Mouse (Mus musculus): ENCODE results near the gene Inpp5d.

Inpp5d gene

DNA sequence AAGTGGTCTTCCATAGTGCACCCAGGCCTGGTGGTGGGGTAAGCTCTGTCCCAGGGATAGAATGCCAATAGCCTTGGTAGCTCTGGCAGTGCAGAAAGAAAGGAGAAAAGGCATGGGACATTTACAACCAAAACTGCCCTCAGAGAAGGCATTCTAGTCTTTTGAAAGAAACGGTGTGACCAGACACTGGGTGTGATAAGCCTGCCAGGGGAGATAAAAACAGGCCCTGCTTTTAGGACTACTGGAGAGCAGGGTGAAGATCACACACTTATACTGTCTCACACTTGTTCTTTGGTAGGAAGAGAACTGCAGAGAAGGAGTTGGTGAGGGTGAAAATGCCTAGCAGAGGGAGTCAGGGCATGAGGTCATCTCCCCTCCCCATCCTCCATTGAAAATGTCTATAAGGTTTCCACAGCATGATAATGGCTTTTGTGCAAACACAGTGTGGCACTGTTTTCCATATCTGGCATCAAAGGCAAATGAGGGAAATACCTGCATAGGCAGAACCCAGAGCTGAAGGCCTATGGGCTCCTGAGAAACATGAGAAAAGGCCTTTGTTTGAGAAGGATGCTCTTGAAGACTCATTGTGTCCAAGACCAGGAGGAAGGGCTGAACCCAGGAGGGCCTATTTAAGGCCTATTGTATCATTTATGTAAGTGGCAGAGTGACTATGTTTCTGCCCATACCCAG, 4.0 kb downstream of the Inpp5d start:
- in situ Hi-C loops (cut with MboI; ENCODE audit: low sequenced_read_pairs): no loop called here

DNA sequence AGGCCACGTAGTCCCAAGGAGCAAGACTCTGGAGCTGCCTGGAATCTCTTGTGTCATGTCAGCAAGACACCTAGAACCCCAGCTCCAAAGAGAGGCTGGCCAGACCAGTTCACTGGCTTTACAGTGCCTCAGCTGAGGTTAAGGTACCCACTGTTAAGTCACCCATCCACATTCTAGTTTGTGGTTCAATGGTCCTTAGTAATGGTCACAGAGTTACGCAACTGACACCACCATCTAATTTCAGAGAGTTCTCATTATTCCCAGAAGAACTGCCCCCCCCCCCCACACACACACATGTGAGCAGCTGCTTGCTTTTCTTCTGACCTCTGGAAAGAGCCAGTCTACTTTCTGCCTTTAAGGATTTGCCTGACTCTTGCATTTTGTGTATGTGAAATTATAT, 4.7 kb downstream of the Inpp5d start:
- in situ Hi-C loops (cut with MboI; ENCODE audit: low sequenced_read_pairs): no loop called here

DNA sequence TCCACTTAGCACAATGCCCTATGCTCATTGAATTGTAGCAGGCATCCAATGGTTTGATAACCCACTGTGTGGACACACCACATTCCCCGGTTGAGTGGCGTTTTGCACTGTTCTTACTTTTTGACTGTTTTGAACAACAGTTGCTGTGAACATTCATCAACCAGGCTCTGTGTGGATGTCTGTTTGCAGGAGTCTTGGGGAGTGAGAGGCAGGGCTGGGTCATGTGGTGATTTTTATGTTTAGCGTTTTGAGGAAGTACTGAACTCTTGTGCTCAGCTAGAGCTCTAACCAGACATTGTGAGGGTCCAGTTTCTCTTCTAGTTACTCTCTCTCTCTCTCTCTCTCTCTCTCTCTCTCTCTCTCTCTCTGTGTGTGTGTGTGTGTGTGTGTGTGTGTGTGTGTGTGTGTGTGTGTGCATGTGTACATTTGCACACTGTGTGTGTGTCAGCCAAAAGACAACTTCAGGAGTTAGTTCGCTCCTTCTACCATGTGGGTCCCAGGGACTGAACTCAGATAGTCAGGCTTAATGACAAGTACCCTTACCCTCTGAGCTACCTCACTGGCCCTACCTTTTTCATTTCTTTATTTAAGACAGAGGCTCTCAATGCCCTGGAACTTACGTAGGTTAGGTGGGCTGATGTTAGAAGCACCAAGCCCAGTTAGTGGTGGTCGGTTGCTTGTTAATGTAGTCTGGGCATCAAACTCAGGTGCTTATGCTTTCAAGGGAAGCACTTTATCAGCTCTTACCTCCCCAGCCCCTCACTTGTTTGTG, 5.3 kb downstream of the Inpp5d start:
- in situ Hi-C loops (cut with MboI; ENCODE audit: low sequenced_read_pairs): no loop called here

DNA sequence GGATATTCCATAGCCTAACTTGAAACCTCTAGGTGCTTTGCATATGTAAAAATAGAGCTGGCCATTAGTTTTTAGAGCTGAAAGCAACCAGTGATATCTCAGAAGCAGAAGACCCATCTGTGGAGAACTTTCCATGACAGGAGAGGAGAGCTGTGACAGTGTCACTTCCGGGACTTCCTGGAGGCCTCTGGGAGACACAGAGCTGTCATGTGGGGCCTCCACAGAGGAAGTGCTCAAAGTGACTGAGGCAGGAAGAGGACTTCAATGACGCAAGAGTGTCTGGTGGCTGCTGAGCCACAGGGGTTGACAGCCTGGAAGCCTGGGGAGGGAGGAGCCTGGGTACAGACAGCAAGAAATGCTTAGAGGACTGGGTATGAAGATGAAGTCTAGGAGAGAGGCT, 6.2 kb downstream of the Inpp5d start:
- in situ Hi-C loops (cut with MboI; ENCODE audit: low sequenced_read_pairs): no loop called here

DNA sequence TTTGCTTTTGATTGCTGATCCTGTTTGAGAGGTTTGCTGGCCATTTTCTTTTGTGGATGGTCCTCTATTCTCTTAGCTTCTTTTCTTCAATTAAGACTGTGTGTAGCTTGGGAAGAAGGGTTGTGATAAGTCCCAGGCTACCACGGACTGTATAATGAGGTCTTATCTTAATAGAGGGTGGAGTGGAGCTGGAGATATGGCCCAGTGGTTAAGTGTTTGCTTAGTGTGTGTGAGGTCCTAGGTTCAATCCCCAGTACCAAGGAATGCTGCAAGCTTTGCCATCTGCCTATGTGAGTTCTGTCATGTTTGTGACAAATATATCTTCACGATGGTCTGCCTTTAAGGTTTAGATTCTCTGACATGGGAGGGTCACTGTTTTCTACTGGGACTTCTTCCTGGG, 8.0 kb downstream of the Inpp5d start:
- in situ Hi-C loops (cut with MboI; ENCODE audit: low sequenced_read_pairs): no loop called here

DNA sequence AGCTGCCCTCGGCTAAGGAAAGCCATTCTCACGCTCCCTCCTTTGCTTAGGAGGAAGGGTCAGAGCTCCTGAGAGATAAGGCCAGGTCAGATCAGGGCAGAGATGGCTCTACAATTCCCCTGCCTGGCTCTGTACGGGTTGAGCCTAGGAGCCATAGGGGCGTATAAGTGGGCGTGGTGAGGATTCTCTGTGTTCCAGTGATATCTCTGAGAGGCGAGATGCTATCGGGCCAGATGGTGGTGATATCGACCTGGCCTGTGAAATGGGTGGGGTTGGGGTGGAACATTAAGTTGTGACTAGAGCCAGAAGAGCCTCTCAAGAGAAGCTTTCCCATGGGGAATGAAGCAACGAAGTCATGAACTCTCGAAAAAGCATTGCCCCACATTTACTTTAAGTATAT, 11.5 kb downstream of the Inpp5d start:
- in situ Hi-C loops (cut with MboI; ENCODE audit: low sequenced_read_pairs): no loop called here

DNA sequence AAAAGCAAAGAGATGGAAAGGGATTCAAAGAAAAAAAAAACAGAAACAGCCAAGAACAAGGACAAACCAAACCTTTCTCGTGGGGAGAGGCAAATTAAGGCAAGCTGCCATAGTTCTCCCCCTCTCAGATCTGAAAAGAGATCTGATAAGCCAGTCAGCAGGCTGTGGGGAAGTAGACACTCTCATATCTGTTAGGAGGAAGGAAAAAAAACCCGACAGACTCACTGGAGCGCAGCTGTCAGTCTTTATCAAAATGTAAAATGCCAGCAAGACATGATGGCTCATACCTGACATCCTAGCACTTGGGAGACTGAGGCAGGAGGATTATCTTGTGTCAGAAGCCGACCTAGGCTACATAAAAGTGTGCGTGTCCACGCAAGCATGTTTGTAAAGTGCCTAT, 12.1 kb downstream of the Inpp5d start:
- in situ Hi-C loops (cut with MboI; ENCODE audit: low sequenced_read_pairs): no loop called here

DNA sequence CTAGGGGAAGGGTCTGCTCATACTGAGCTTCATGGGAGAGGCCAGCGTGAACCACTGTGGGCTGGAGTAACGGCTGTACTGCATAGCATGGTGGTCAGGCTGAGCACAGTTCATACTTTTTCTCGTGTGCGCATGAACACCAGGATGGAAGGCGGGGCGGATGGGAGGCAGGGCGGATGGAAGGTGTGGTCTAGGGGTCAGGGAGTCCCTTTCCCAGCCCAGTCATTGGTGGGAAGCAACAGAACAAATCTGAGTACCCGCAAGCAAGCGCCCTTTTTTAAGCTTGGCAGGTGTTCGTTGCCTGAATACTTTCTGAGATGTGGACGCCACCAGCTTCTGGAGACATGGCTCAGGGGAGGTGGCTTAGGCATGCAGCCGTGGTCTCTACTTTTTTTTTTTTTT, 16.6 kb downstream of the Inpp5d start:
- in situ Hi-C loops (cut with MboI; ENCODE audit: low sequenced_read_pairs): no loop called here

DNA sequence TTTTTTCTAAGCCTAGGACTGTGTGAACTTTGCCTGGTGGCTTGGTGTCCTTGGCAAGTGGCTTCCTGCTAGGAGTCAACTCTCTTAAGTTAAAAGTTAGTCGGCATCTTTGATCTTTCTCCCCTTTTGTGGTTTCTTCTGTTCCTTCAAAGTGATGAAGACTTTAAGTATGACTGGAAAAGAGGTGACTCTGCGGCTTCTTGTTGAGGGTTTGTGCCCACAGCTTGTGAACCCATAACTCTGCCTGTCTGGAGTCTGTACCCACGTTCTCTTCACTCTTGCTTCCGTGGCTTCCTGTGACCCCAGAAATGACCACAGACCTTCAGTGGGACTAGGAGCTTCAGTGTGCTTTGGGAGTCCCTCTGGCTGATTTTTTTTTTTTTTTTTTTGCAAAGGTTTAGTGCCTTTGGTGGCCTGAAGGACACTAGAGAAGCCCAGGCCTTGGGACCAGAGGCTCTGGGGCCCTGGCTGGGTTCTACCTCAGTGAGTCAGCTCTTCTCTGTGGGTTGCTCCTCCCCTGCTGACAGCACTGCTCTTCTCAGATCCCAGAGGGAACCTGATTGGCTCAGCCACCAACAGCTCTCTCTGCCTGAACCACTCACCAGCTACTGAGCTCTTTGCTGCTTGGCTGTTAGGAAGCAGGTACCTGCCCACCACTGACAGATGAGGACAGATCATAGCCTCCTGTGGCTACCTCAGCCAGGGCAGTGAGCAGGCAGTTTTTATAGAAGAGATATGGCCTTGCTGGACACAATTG, 17.2 kb downstream of the Inpp5d start:
- in situ Hi-C loops (cut with MboI; ENCODE audit: low sequenced_read_pairs): no loop called here

DNA sequence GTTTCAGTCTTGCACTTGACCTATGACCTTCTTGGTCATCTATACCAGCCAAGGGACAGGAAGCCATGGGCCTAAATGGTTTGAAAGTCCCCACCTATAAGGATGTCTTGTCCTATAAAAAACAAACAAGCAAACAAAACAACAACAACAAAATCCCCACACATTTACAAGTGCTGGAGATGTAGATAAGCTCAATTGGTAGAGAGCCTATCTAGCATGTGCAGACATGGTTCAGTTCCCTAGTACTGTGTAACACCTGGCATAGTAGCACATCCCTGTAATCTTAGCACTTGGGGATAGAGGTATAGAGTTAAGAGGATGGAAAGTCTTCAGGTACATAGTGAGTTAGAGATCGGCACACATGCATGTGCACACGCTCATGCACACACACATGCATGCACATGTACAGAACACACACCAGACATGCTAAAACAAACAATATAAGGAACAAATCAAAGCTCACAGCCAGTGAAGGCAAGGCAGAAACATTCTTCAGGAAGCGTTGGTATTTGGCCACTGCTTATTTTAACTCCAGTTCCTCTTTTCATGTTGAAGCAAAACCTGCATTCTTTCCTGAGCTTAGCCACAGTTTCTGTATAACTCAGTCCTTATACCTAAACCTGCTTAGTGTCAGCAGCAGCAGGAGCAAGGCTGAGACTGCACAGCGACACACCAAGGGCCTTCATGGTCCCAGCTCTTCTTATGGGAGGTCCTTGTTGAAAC, 17.9 kb downstream of the Inpp5d start:
- in situ Hi-C loops (cut with MboI; ENCODE audit: low sequenced_read_pairs): no loop called here

DNA sequence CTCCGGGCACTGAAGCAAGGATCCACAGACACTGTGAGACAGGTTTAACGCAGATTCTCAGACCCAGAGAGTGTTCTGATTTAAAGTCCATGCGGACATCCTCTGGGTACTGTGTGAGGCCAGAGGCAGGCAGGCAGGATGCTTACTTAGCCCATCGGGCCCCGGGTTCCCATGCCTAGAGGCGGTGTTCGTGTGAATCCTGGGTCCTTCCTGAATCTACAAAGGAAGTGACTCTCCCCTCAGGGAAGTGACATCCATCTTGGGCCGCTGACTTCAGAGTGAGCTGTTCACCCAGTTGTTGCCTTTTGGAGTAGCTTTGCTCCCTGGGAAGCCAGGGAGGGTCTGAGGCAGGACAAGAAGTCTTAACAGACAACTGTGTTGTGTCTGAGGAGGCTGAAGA, 19.6 kb downstream of the Inpp5d start:
- in situ Hi-C loops (cut with MboI; ENCODE audit: low sequenced_read_pairs): no loop called here

DNA sequence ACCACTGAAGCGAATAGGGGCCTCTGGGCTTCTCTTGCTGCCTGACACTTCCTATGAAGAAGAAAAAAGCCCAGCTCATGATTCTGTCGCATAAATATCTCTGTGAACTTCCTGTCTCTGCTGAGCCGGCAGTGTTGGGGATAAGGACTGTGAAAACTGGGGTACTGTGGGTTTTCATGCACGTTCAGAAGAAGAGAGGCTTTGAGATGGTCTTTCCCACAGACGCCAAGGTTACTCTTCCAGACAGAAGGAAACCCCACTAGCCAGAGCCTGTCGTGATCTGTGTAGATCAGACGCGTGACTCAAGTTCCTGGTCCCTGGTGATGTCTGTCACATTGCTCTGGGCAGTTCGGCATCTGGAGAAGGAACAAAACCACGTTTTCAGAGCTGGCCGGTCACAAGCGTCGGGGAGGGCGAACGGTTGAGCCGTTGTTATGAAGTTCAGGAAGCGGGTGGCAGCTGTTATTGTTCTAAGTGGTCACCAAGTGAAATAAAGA, 20.1 kb downstream of the Inpp5d start:
- in situ Hi-C loops (cut with MboI; ENCODE audit: low sequenced_read_pairs): no loop called here

DNA sequence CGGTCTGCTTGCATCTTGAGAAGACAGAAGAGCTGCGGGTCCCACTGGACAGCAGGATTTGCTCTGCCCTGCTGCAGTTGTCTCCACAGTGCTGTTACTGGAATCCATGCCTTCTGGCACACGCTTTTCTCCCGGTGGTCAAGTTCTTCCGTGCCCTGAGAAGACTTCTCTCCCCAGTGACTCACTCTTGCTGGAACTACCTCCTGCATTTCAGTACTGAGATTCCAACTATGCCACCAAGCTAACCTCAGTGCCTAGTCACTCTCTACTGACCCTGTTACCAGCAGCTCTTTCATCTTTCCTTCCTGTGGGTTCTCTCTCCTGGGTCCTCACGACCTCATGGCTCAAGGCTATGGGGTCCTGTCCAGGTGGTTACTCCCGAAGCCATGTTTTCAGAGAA, 22.9 kb downstream of the Inpp5d start:
- in situ Hi-C loops (cut with MboI; ENCODE audit: low sequenced_read_pairs): no loop called here

DNA sequence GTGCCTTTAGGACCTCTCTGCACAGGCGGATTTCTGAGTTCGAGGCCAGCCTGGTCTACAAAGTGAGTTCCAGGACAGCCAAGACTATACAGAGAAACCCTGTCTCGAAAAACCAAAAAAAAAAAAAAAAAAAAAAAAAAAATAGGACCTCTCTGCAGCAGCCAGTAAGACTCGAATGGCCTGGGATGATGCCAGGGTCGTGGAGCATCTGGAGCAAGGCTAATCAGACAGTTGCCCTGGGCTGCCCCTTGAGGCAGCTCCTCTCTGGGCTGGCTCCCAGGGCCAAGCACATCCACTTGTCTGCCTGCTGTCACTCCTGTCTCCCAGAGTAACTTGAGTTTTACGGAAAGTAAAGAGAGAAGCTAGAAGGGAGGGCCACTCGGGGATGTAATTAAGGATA, 24.9 kb downstream of the Inpp5d start:
- in situ Hi-C loops (cut with MboI; ENCODE audit: low sequenced_read_pairs): no loop called here

DNA sequence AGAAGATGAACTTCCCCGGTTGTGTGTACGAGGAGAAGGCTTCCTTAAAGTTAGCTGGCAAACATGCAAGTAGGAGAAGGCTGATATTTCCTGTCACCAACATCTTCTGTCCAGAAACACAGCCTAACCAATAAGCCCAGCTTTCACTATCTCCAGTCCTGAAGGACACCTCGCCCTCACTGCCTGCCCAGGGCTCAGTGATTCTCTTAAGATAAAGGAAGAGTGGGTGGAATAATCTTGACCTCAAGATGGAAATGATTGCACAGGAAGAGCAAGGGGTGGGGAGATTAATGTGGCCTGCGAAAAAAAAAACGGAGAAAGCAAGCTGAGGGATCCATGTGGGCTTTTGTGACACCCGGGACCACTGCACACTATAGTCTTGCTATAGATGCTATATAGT, 25.6 kb downstream of the Inpp5d start:
- in situ Hi-C loops (cut with MboI; ENCODE audit: low sequenced_read_pairs): no loop called here

DNA sequence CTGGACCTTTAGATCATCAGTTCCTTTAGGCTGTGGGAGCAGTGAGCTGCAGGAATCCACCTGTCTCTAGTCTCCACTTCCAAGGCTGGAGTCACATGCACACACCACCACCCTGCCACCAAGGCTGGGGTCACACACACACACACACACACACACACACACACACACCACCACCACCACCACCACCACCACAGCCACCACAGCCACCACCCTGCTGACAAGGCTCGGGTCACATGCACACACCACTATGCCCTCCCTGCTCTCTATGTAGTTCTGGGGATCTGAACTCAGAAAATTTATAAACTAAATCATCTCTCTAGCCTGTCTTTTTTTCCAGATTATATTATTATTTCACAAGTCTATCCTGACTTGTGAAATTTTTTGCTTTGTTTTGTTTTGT, 27.7 kb downstream of the Inpp5d start:
- in situ Hi-C loops (cut with MboI; ENCODE audit: low sequenced_read_pairs): no loop called here

DNA sequence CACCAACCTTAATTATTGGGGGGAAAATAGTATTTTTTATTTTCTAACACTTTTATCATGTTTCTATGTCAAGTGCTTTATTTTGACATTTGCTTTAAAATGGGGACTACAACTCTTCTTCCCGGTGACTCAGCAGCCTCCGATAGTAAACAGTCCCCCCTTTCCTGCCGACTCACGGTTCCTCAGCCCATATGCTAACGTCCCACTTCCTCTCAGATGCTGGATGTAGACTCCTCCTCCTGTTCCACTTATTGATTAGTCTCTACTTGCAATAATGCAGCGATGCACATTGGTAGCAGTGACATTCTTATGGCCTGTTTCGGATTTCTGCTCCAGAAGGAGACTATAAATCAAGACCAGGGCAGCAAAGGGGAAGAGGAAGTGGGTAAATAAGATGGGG, 28.5 kb downstream of the Inpp5d start:
- in situ Hi-C loops (cut with MboI; ENCODE audit: low sequenced_read_pairs): no loop called here

DNA sequence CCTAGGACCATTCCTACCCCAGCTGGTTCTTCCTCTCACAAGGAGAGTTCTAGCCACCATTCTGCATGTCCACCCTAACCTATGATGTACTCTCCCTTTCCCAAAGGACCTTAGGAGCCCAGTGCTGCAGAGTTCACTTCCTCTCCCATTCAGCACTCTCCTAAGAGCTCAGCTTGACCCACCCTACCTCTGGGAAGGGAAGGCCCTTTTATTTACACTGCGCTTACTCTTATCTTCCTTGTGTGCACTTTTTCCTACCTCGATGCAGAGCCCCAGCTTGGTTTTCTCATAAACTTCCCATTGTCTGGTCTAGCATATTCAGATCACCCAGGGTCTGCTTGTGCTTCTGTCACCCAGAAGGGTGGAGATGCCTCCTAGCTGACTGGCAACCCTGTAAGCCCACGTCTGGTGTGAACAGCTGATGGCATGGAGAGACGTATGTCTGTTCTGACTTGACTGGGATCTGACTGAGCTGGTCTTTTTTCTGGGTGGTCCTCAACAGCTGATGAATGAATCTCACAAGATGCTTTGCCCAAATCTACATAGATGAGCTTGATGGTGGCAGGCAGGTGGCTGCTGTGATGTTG, 29.2 kb downstream of the Inpp5d start:
- in situ Hi-C loops (cut with MboI; ENCODE audit: low sequenced_read_pairs): no loop called here

DNA sequence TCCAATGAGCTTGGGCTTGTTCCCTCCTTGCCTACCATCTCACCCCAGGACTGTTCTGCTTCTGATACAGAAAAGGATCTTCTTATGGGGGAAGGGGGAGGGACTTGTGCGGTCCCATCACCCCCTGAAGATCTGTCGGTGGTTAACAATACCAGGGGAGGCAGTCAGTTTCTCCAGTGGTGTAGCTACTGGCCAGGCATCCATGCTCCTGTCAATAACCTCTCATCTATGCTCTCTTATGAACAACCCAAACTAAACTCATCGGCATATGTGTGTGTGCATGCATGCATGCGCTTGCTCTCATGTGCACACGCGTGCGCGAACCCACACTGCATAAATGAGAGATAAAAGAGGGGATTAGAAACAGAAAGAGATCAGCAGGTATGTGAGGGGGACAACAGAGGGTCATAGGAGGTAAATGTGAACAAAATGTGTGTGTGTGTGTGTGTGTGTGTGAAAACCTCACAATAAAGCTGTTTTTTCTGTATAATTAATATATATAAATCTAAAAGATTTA, 29.9 kb downstream of the Inpp5d start:
- in situ Hi-C loops (cut with MboI; ENCODE audit: low sequenced_read_pairs): no loop called here

DNA sequence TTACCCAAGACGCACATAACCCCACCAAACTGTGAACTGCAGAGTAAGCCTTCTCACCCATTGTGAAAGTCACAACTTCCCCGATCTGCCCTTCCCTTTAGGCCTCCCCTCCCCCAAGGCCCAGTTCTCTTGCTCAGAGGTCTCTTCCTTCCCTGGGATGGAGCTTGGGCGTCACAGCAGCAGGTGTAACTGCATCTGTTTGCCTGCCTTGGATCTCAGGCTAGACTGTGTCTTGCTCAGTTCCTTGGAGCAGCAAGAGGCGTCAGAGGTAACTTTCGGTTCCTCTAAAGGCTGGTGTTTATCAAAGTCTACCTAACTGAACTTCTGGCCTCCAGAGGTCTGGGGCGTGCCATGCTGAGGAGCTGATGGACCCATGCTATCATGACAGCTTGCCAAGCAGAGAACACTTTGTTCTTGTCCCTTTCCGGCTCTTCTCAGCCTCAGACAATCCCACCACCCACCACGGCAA, 30.5 kb downstream of the Inpp5d start:
- in situ Hi-C loops (cut with MboI; ENCODE audit: low sequenced_read_pairs): no loop called here
